Mouse (Mus musculus) right cerebral cortex, postnatal 10 days (tissue): ENCODE results near the gene Cbfa2t3.
A peak's percentile ranks its signal among the peaks of the same experiment; 100 is the strongest.

Source experiments
- DNase-seq, 2 experiments: peaks; one replicate each; pipeline ENCODE4 v3.0.0; 2021; ENCODE audit warnings: low spot score in 2 of 2

Cbfa2t3 gene

GRCm38 (mm10) chr8:122699005-122699492 is at the start of gene Cbfa2t3:
Gene Cbfa2t3, minus strand, starts transcription at chr8:122699109.
- no peak for DNase-seq

- DNase-seq: no peak
These were observed 48.9 kb upstream of the Cbfa2t3 start for GRCm38 (mm10) chr8:122747825-122748224.

- no peak for DNase-seq
These were observed 47.5 kb upstream of the Cbfa2t3 start for GRCm38 (mm10) chr8:122746439-122746838.

- DNase-seq: no peak
These were observed 46.9 kb upstream of the Cbfa2t3 start for GRCm38 (mm10) chr8:122745750-122746275.

- DNase-seq: no peak
These were observed 46.3 kb upstream of the Cbfa2t3 start for GRCm38 (mm10) chr8:122745022-122745749.

GRCm38 (mm10) chr8:122742471-122742870 is 43.6 kb upstream of the Cbfa2t3 start:
- peak in 1 of 2 experiments; percentile 69 for DNase-seq

- peak in 1 of 2 experiments; percentile 64 for DNase-seq
These were observed 40.3 kb upstream of the Cbfa2t3 start for GRCm38 (mm10) chr8:122739102-122739725.

GRCm38 (mm10) chr8:122737886-122738285 is 39.0 kb upstream of the Cbfa2t3 start:
- no peak for DNase-seq

GRCm38 (mm10) chr8:122737071-122737470 is 38.2 kb upstream of the Cbfa2t3 start:
- DNase-seq: no peak

- no peak for DNase-seq
These were observed 37.7 kb upstream of the Cbfa2t3 start for GRCm38 (mm10) chr8:122736623-122737022.

GRCm38 (mm10) chr8:122735542-122736473 is 36.9 kb upstream of the Cbfa2t3 start:
- DNase-seq: no peak

GRCm38 (mm10) chr8:122735110-122735509 is 36.2 kb upstream of the Cbfa2t3 start:
- no peak for DNase-seq

- DNase-seq: no peak
These were observed 29.7 kb upstream of the Cbfa2t3 start for GRCm38 (mm10) chr8:122728630-122729029.

GRCm38 (mm10) chr8:122727412-122727811 is 28.5 kb upstream of the Cbfa2t3 start:
- no peak for DNase-seq

GRCm38 (mm10) chr8:122726789-122727188 is 27.9 kb upstream of the Cbfa2t3 start:
- DNase-seq: no peak

GRCm38 (mm10) chr8:122725187-122725586 is 26.3 kb upstream of the Cbfa2t3 start:
- no peak for DNase-seq

- DNase-seq: no peak
These were observed 22.1 kb upstream of the Cbfa2t3 start for GRCm38 (mm10) chr8:122720811-122721640.

GRCm38 (mm10) chr8:122720070-122720729 is 21.3 kb upstream of the Cbfa2t3 start:
- peak; percentile 68 to 71 for DNase-seq

GRCm38 (mm10) chr8:122719500-122720065 is 20.7 kb upstream of the Cbfa2t3 start:
- no peak for DNase-seq
